Mouse (Mus musculus) liver, adult 2 months (tissue): ENCODE results near the gene Nhp2. TPM values are rescaled to one million over a fixed set of nuclear protein-coding genes. Genes with fewer than 3 reads are reported as not detected.

ENCODE experiments used
- DNase-seq: peaks from one replicate; pipeline ENCODE4 v3.0.0-alpha.2; 2011; ENCODE audit warnings: low read depth, low spot score; ENCODE audit errors: extremely low read depth
- H3K27ac ChIP-seq: fragments of 200-500 bp; replicated peaks from 2 replicates; pipeline ENCODE4 v1.5.1; 2012; ENCODE audit warnings: low read depth, mild to moderate bottlenecking, control low read depth, inconsistent platforms, low read length; ENCODE audit not compliant: insufficient read depth
- H3K27me3 ChIP-seq: fragments of 200-500 bp; 2 replicates; pipeline ENCODE4 v1.6.1; 2012; ENCODE audit warnings: mild to moderate bottlenecking, moderate library complexity, low read length, inconsistent platforms; ENCODE audit not compliant: control insufficient read depth, insufficient read depth
- H3K36me3 ChIP-seq: fragments of 200-500 bp; 2 replicates; pipeline ENCODE4 v1.6.1; 2012; ENCODE audit warnings: low read length, inconsistent platforms; ENCODE audit not compliant: control insufficient read depth, insufficient read depth
- H3K4me1 ChIP-seq: fragments of 200-500 bp; 2 replicates; pipeline ENCODE4 v1.6.1; 2011; ENCODE audit warnings: low read length; ENCODE audit not compliant: control insufficient read depth, insufficient read depth
- H3K4me3 ChIP-seq: fragments of 200-500 bp; 2 replicates; pipeline ENCODE4 v1.5.1; 2011; ENCODE audit warnings: low read depth, mild to moderate bottlenecking, control low read depth, low read length, moderate library complexity; ENCODE audit not compliant: insufficient read depth
- H3K79me2 ChIP-seq: fragments of 200-500 bp; 2 replicates; pipeline ENCODE4 v1.6.1; 2012; ENCODE audit warnings: inconsistent platforms, mild to moderate bottlenecking, low read length, moderate library complexity; ENCODE audit not compliant: control insufficient read depth, insufficient read depth
- H3K9ac ChIP-seq: fragments of 200-500 bp; 2 replicates; pipeline ENCODE4 v1.6.1; 2012; ENCODE audit warnings: low read depth, mild to moderate bottlenecking, control low read depth, inconsistent platforms, low read length
- CTCF ChIP-seq: fragments of 200-500 bp; IDR thresholded peaks from 2 replicates; pipeline ENCODE4 v1.5.1; 2011; ENCODE audit warnings: low read depth, low read length, control low read depth
- POLR2A ChIP-seq: fragments of 200-500 bp; IDR thresholded peaks from 2 replicates; pipeline ENCODE4 v1.6.1; 2011; ENCODE audit warnings: low read length, control low read depth; ENCODE audit not compliant: insufficient read depth; ENCODE audit errors: extremely low read depth
- WGBS: fragments of 180-500 bp; shearing (Covaris S2); methylation state at CpG from one replicate; pipeline ENCODE4 v1.1.7; 2018; 5-methylcytosine and 5-hydroxymethylcytosine counted together
- polyA plus RNA-seq: library from polyadenylated mRNA; depleted of rRNA; stranded (reverse); fragments of >200 nt; gene quantifications from 2 replicates; pipeline ENCODE4 v1.2.3, GENCODE M21; 2012
- total RNA-seq: library from RNA; depleted of rRNA; stranded (reverse); fragments of >200 nt; gene quantifications from 2 replicates; pipeline ENCODE4 v1.2.3, GENCODE M21; 2014

The Nhp2 gene
- total and polyA plus RNA-seq, 2 experiments, result 26.4 to 33.8 TPM

GRCm38 (mm10) chr11:51617693-51618092 lies 1.8 kb upstream of the Nhp2 start:
- Histone ChIP-seq H3K4me1 (peaks cover 9% of the 10 kb centered on the region), H3K27me3 (no peaks in the 10 kb centered on the region)

GRCm38 (mm10) chr11:51618894-51619408 lies 584 bp upstream of the Nhp2 start:
- WGBS, result 41% methylated on average over 8 of the region's 8 CpGs
- Histone ChIP-seq H3K4me1 (peaks cover 9% of the 10 kb centered on the region), H3K9ac (peak overlapping the region; percentile 19), H3K4me3 (peak overlapping the region; percentile 38), H3K79me2 (peaks cover 10% of the 10 kb centered on the region; the same call in 1 of the 2 replicates), H3K27ac (peak overlapping the region; percentile 69), H3K36me3 (peaks cover 3% of the 10 kb centered on the region; the same call in 1 of the 2 replicates), H3K27me3 (no peaks in the 10 kb centered on the region)
- no peak for DNase-seq
- 0 out of 2 replicates have a peak, but pooled peaks have one; percentile 49 for TF ChIP-seq POLR2A
- TF ChIP-seq CTCF, result no peak

More at GRCm38 (mm10) chr11:51617693-51618092, 1.8 kb upstream of the Nhp2 start:
- Histone ChIP-seq H3K27ac (no peak overlapping the region), H3K4me3 (no peak overlapping the region), H3K9ac (no peak overlapping the region), H3K79me2 (peaks cover 10% of the 10 kb centered on the region; the same call in 1 of the 2 replicates), H3K36me3 (no peaks in the 10 kb centered on the region)
- TF ChIP-seq CTCF, result peak; percentile 75
- TF ChIP-seq POLR2A, result no peak
- DNase-seq, result peak; percentile 56
- WGBS, result 2% methylated on average over 4 of the region's 4 CpGs

- no peaks in the 10 kb centered on the region for H3K27me3 ChIP-seq
- WGBS, result under 1% methylated on average over 11 of the region's 11 CpGs
- peaks cover 3% of the 10 kb centered on the region; the same call in 1 of the 2 replicates for H3K36me3 ChIP-seq
- peaks cover 10% of the 10 kb centered on the region; the same call in 1 of the 2 replicates for H3K79me2 ChIP-seq
- peak overlapping the region; percentile 82 for H3K9ac ChIP-seq
- peak overlapping the region; percentile 21 for H3K27ac ChIP-seq
- peak overlapping the region; percentile 98 for H3K4me3 ChIP-seq
- no peak for DNase-seq
- TF ChIP-seq POLR2A, result no peak
- TF ChIP-seq CTCF, result no peak
- peaks cover 8% of the 10 kb centered on the region for H3K4me1 ChIP-seq
Observed at GRCm38 (mm10) chr11:51620084-51620483, 549 bp downstream of the Nhp2 start.

GRCm38 (mm10) chr11:51621776-51622175 lies 2.2 kb downstream of the Nhp2 start:
- WGBS, result 91% methylated on average over 2 of the region's 2 CpGs
- H3K27me3 ChIP-seq, result no peaks in the 10 kb centered on the region
- no peak for DNase-seq
- H3K27ac ChIP-seq, result no peak overlapping the region
- H3K36me3 ChIP-seq, result peaks cover 8% of the 10 kb centered on the region
- peaks cover 4% of the 10 kb centered on the region for H3K4me1 ChIP-seq
- H3K79me2 ChIP-seq, result peaks cover 10% of the 10 kb centered on the region; the same call in 1 of the 2 replicates
- TF ChIP-seq CTCF (no peak), POLR2A (no peak)
- H3K9ac ChIP-seq, result no peak overlapping the region
- H3K4me3 ChIP-seq, result no peak overlapping the region

GRCm38 (mm10) chr11:51622971-51623491 lies 3.5 kb downstream of the Nhp2 start:
- DNase-seq, result peak; percentile 51
- H3K27me3 ChIP-seq, result no peaks in the 10 kb centered on the region
- TF ChIP-seq CTCF (no peak), POLR2A (no peak)
- H3K9ac ChIP-seq, result no peak overlapping the region
- 58% methylated on average over 7 of the region's 7 CpGs for WGBS
- H3K79me2 ChIP-seq, result peaks cover 10% of the 10 kb centered on the region; the same call in 1 of the 2 replicates
- H3K27ac ChIP-seq, result no peak overlapping the region
- peaks cover 4% of the 10 kb centered on the region for H3K4me1 ChIP-seq
- peaks cover 11% of the 10 kb centered on the region for H3K36me3 ChIP-seq
- H3K4me3 ChIP-seq, result no peak overlapping the region
